Mouse (Mus musculus) embryonic fibroblast, embryonic 13.5 days (primary cell): ENCODE measurements around the gene Spata1.

ENCODE experiments used
- CTCF ChIP-seq: IDR thresholded peaks from 2 replicates; pipeline ENCODE4 v1.5.1; 2011; ENCODE audit warnings: mild to moderate bottlenecking, control low read depth, low read length, moderate library complexity, borderline replicate concordance; ENCODE audit not compliant: insufficient read depth
- POLR2A ChIP-seq: IDR thresholded peaks from 2 replicates; pipeline ENCODE4 v1.6.1; 2011; ENCODE audit warnings: low read depth, mild to moderate bottlenecking, control low read depth, low read length, moderate library complexity

GRCm38 (mm10) chr3:146434686-146435085, 64.9 kb downstream of the Spata1 start:
- no peak for TF ChIP-seq POLR2A
- TF ChIP-seq CTCF = no peak
